Mouse (Mus musculus) neural tube, embryonic 14.5 days (tissue): ENCODE data around the gene Fahd1. TPM values are rescaled to one million over a fixed set of nuclear protein-coding genes. Genes with fewer than 3 reads are reported as not detected.
A peak's percentile ranks its signal among the peaks of the same experiment; 100 is the strongest.

Experiments
- ATAC-seq: fragments of 200-750 bp; cut with Nextera tagmentation; 2 replicates; pipeline ENCODE4 v1.8.0; 2017; ENCODE audit warnings: low read depth, mild to moderate bottlenecking, moderate TSS enrichment, moderate library complexity
- H3K27ac ChIP-seq: fragments of 300-500 bp; sonication (generic); 2 replicates; pipeline ENCODE4 v1.5.1; 2014; ENCODE audit warnings: low read depth, mild to moderate bottlenecking, control low read depth, low read length, moderate library complexity, mixed read lengths
- H3K27me3 ChIP-seq: fragments of 300-500 bp; sonication (generic); 2 replicates; pipeline ENCODE4 v1.6.1; 2014; ENCODE audit warnings: low read length; ENCODE audit not compliant: control insufficient read depth, insufficient read depth
- H3K36me3 ChIP-seq: fragments of 300-500 bp; sonication (generic); 2 replicates; pipeline ENCODE4 v1.6.1; 2014; ENCODE audit warnings: low read length, mixed read lengths; ENCODE audit not compliant: control insufficient read depth, insufficient read depth
- H3K4me1 ChIP-seq: fragments of 300-500 bp; sonication (generic); 2 replicates; pipeline ENCODE4 v1.6.1; 2014; ENCODE audit warnings: low read length; ENCODE audit not compliant: control insufficient read depth, insufficient read depth
- H3K4me2 ChIP-seq: fragments of 300-500 bp; sonication (generic); 2 replicates; pipeline ENCODE4 v1.6.1; 2014; ENCODE audit warnings: mild to moderate bottlenecking, low read depth, low read length, control low read depth
- H3K4me3 ChIP-seq: fragments of 300-500 bp; sonication (generic); 2 replicates; pipeline ENCODE4 v1.5.1; 2014; ENCODE audit warnings: low read depth, low read length, control low read depth, mixed read lengths
- H3K9ac ChIP-seq: fragments of 300-500 bp; sonication (generic); replicated peaks from 2 replicates; pipeline ENCODE4 v1.6.1; 2014; ENCODE audit warnings: low read depth, mild to moderate bottlenecking, control low read depth, low read length, mixed read lengths
- H3K9me3 ChIP-seq: fragments of 300-500 bp; sonication (generic); 2 replicates; pipeline ENCODE4 v1.6.1; 2016; ENCODE audit warnings: low read length; ENCODE audit not compliant: control insufficient read depth
- WGBS: fragments of 180-500 bp; shearing (Covaris S2); extraction: QIAGEN DNeasy Blood & Tissue Kit; methylation state at CpG from one replicate; pipeline ENCODE4 v1.1.7; 2014; 5-methylcytosine and 5-hydroxymethylcytosine counted together
- polyA plus RNA-seq: library from polyadenylated mRNA; unstranded; fragments of >200 nt; fragmentation: Nextera tagmentation; extraction: Ambion mirVana; gene quantifications from 2 replicates; pipeline ENCODE4 v1.2.1, GENCODE M21; 2014

Gene Fahd1
- polyA plus RNA-seq, 1 experiment from 2014 or later: 27.6 TPM

DNA sequence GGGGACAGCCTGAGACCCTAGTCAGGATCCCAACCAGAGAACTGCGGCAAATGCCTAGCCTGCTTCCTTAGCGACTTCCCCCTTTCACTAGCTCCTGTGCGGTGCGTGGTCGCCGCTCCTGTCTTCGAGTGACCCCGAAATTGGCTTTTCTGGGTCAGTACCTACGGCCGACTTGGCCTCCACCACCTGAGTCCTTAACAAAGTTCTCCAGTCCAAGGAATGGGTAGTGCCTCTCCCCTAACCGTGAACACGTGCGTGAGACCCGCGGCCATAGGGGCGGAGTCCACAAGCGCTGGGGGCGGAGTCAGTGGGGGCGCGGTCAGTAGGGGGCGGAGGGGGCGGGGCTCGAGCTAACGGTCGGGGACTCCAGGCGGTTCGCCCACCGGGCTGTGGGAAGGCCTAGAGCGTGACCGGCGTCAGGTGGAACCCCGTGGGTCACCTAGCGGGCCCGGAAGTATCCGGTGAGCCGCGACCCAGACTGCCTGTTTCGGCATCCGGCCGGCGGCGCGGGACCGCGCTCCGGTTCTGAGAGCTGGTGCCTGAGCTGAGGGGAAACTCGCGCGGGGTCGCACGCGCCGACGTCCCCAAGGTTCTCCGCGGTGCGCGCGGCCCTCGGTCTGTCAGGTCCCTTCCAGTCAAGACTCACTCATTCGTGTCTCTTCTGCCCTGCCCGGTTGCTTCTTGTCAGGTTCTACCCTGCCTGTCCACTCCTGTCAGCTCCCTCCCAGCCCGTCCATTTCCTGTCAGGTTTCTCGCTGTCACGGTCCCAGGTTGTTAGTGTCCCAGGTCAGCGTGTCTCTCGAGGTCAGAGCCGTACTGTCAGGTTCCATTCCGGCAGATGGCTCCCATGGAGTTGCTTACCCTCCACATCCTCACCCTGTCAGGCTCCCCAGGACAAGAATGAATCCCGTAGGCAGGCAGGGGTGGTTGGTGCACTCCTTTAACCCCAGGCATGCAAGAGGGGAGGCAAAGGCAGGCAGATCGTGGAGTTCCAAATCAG, 45.9 kb downstream of the Fahd1 start, which contains the start of gene Meiob:
Gene Meiob (plus strand): TSS at position 338 of the 1,000 bp plus-strand sequence.
- peak within 1 kb of the TSS; percentile 58 for H3K4me3 ChIP-seq
- no peak within 1 kb of the TSS for H3K27ac ChIP-seq
- no peaks in the 10 kb centered on the region for H3K36me3 ChIP-seq
- ATAC-seq: peak; percentile 56; the same call in 1 of the 2 replicates
- H3K27me3 ChIP-seq: peaks cover 18% of the 10 kb centered on the region; the same call in 1 of the 2 replicates
- H3K9me3 ChIP-seq: no peaks in the 10 kb centered on the region
- peak within 1 kb of the TSS; percentile 80 for H3K4me2 ChIP-seq
- peak within 1 kb of the TSS; percentile 56 for H3K9ac ChIP-seq
- H3K4me1 ChIP-seq: no peaks in the 10 kb centered on the region
- under 1% methylated on average over 64 of the region's 71 CpGs for WGBS

DNA sequence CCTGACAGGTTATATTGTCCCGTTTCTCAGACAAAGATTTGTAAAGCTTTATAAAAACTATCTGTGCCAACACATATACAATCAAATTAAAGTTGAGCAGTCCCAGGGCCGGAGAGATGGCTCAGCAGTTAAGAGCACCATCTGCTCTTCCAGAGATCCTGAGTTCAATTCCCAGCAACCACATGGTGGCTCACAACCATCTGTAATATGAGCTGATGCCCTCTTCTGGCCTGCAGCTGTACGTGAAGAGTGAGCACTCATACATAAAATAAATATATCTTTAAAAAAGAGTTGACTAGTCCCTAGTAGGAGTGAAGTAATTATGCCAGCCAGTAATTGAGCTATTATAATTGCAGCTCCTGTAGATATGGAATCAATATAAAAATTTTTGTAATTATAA, 49.6 kb downstream of the Fahd1 start:
- Histone ChIP-seq H3K27me3 (peaks cover 18% of the 10 kb centered on the region; the same call in 1 of the 2 replicates), H3K36me3 (no peaks in the 10 kb centered on the region), H3K9ac (no peak overlapping the region), H3K27ac (no peak overlapping the region), H3K4me1 (no peaks in the 10 kb centered on the region), H3K9me3 (no peaks in the 10 kb centered on the region), H3K4me3 (no peak overlapping the region), H3K4me2 (no peak overlapping the region)
- 53% methylated on average over 3 of the region's 3 CpGs for WGBS
- no peak for ATAC-seq

DNA sequence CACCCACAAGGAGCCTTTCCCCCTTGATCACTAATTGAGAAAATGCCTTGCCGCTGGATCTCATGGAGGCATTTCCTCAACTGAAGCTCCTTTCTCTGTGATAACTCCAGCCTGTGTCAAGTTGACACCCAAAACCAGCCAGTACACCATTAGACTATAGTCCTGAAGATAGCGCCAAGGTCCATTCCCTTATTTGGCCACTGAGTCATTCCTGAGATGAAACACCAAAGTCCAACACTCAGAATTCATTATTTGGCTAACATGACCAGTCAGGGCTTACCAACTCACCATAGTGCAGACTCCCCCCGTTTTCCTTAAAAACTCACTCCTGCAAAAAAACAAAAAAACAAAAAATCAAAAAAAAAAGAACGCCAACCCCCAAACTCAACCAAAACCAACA, 50.7 kb downstream of the Fahd1 start:
- H3K4me2 ChIP-seq: no peak overlapping the region
- no peak overlapping the region for H3K9ac ChIP-seq
- ATAC-seq: no peak
- 91% methylated on average over 4 of the region's 4 CpGs for WGBS
- no peak overlapping the region for H3K27ac ChIP-seq
- H3K9me3 ChIP-seq: no peaks in the 10 kb centered on the region
- H3K27me3 ChIP-seq: peaks cover 10% of the 10 kb centered on the region; the same call in 1 of the 2 replicates
- no peaks in the 10 kb centered on the region for H3K4me1 ChIP-seq
- H3K36me3 ChIP-seq: no peaks in the 10 kb centered on the region
- H3K4me3 ChIP-seq: no peak overlapping the region

Other genes starting within 250 kb of the Fahd1 start
- gene Tsc2, start 217.7 kb downstream of the Fahd1 start, polyA plus RNA-seq: 74.7 and 87.7 TPM in 2 replicates
- 6.8 and 7.3 TPM in 2 replicates for gene Nthl1, start 217.7 kb downstream of the Fahd1 start, polyA plus RNA-seq
- 49.3 and 52.6 TPM in 2 replicates for gene Slc9a3r2, start 200.0 kb downstream of the Fahd1 start, polyA plus RNA-seq
- gene Npw, start 191.9 kb downstream of the Fahd1 start, polyA plus RNA-seq: not detected in 2 replicates
- 22.6 and 24.5 TPM in 2 replicates for gene Zfp598, start 180.7 kb downstream of the Fahd1 start, polyA plus RNA-seq
- gene Syngr3, start 160.4 kb downstream of the Fahd1 start, polyA plus RNA-seq: 154 and 196 TPM in 2 replicates
- gene Gfer, start 154.2 kb downstream of the Fahd1 start, polyA plus RNA-seq: 37.0 and 40.1 TPM in 2 replicates
- 1.3 and 3.3 TPM in 2 replicates for gene Noxo1, start 154.1 kb downstream of the Fahd1 start, polyA plus RNA-seq
- 59.9 and 70.1 TPM in 2 replicates for gene Tbl3, start 142.7 kb downstream of the Fahd1 start, polyA plus RNA-seq
- not detected in 2 replicates for gene Rnf151, start 132.3 kb downstream of the Fahd1 start, polyA plus RNA-seq
- gene Rps2, start 132.2 kb downstream of the Fahd1 start, polyA plus RNA-seq: 742 and 744 TPM in 2 replicates
- gene Ndufb10, start 125.9 kb downstream of the Fahd1 start, polyA plus RNA-seq: 296 and 349 TPM in 2 replicates
- gene Rpl3l, start 122.5 kb downstream of the Fahd1 start, polyA plus RNA-seq: 0.20 TPM in 1 of 2 replicates, not detected in the other
- 21.5 and 27.7 TPM in 2 replicates for gene Msrb1, start 113.7 kb downstream of the Fahd1 start, polyA plus RNA-seq
- 0.48 TPM in 1 of 2 replicates, not detected in the other for gene Hs3st6, start 97.4 kb downstream of the Fahd1 start, polyA plus RNA-seq
- gene Meiob, start 46.1 kb downstream of the Fahd1 start, polyA plus RNA-seq: not detected in 2 replicates
- 69.1 and 77.2 TPM in 2 replicates for gene Hagh, start 10.2 kb downstream of the Fahd1 start, polyA plus RNA-seq
- not detected in 2 replicates for gene Igfals, start 15.6 kb upstream of the Fahd1 start, polyA plus RNA-seq
- 69.2 and 75.7 TPM in 2 replicates for gene Nubp2, start 36.0 kb upstream of the Fahd1 start, polyA plus RNA-seq
- gene Spsb3, start 36.3 kb upstream of the Fahd1 start, polyA plus RNA-seq: 74.5 and 83.8 TPM in 2 replicates
- gene Eme2, start 44.7 kb upstream of the Fahd1 start, polyA plus RNA-seq: 21.4 and 23.7 TPM in 2 replicates
- 85.5 and 86.4 TPM in 2 replicates for gene Mrps34, start 44.8 kb upstream of the Fahd1 start, polyA plus RNA-seq
- gene Nme3, start 46.1 kb upstream of the Fahd1 start, polyA plus RNA-seq: 98.0 and 115 TPM in 2 replicates
- gene Mapk8ip3, start 86.6 kb upstream of the Fahd1 start, polyA plus RNA-seq: 88.5 and 93.4 TPM in 2 replicates
- gene Jpt2, start 110.3 kb upstream of the Fahd1 start, polyA plus RNA-seq: 50.0 and 59.8 TPM in 2 replicates
- gene Cramp1l, start 165.4 kb upstream of the Fahd1 start, polyA plus RNA-seq: 9.2 and 10.1 TPM in 2 replicates
- gene Ift140, start 165.7 kb upstream of the Fahd1 start, polyA plus RNA-seq: 18.5 and 21.9 TPM in 2 replicates
- 8.1 and 11.5 TPM in 2 replicates for gene Tmem204, start 233.2 kb upstream of the Fahd1 start, polyA plus RNA-seq